Mouse (Mus musculus) hematopoietic stem cell, adult 5-6 weeks (primary cell): ENCODE results near the gene Dnase1l1. TPM values are rescaled to one million over a fixed set of nuclear protein-coding genes. Genes with fewer than 3 reads are reported as not detected.

Source experiments
- ATAC-seq, 2 experiments: fragments of 125-278 bp in 1 of 2; replicated peaks in 1 of 2; 2 replicates each; pipeline ENCODE4 v1.8.0; 2016 to 2017; ENCODE audit warnings: inconsistent platforms in 2 of 2, mild to moderate bottlenecking in 2 of 2, moderate number of reproducible peaks in 2 of 2, low read depth in 1 of 2, moderate TSS enrichment in 1 of 2; ENCODE audit not compliant: low FRiP score in 2 of 2, poor library complexity in 2 of 2, severe bottlenecking in 2 of 2, insufficient read depth in 1 of 2, low TSS enrichment in 1 of 2
- total RNA-seq: library from RNA; stranded (forward); fragments of 172-1452, 232-1000 nt; gene quantifications from 2 replicates; pipeline ENCODE4 v1.2.3, GENCODE M21; 2017

The Dnase1l1 gene
- total RNA-seq, 1 experiment from 2014 or later = 28.7 TPM

- peak; percentile 20; a peak in 1 of 4 replicates for ATAC-seq
These were observed 8.5 kb downstream of the Dnase1l1 start for GRCm38 (mm10) chrX:74273422-74274322.

DNA sequence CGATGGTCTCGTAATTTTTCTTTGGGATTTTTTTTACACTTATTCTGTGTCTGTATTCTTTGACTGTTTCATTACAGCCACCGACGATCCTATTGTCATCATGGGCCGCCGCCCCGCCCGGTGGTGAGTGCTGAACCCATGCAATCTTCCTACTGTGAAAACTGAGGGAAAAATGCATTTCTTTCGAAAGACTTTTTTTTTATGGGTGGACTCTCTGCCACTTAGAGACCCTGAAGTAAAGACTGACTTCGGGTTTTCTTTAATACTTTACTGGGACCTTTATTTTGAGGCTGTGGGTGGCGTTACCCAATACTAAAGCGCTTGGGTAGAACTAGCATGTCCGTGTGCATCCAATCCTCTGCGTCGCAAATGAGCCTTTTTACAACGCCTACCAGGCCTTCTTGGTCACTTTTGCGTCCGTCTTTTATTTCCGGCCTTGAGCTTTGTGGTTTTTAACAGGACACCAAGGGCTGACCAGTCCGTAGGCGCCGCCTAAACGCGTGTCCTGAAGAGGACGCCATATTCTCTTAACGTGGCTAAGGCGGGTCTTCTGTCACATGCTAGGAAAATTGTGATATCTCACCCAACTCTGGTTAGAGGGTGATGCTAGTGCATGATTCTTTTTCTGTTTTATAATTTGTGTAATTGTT, 11.1 kb downstream of the Dnase1l1 start:
- ATAC-seq = peak in 1 of 2 experiments; percentile 1; a peak in 2 of 4 replicates

GRCm38 (mm10) chrX:74270062-74270901, 11.9 kb downstream of the Dnase1l1 start, which contains the start of gene Rpl10:
Gene Rpl10, plus strand, starts transcription at chrX:74270812.
- ATAC-seq = peak; percentile 87 to 90

DNA sequence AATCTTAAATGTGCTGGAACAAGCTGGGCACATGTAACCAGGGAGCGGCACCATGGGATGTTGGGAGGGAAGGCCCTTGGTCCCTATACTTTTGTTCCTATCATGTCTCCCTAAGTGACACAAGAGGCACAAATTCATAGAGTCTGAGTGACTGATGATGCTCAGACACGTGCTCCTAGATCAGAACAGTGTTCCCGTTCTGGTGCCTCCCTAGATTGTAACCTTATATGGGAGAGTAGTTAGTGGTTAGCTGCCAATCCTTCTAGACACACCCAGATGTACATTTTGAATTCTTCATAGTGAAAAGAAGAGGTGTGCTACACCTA, 12.4 kb downstream of the Dnase1l1 start:
- no peak for ATAC-seq

DNA sequence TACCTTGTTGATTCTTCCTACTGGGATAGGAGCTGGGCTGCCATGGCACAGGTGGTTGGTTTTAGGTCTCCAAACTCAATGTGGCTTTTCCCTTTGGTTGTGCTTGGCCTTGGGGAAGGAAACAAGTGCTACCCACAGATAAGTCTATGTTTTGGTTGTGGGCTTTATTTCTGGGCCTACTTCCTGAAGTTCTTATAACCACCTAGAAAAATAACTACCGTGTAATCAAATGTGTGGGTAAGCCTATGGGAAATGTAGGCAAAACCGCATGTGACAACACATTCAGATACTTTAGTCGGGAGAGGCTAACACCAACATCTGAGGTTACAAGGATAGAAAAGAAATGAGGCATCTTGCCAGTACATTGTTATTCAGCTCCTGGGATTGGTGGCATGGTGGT, 24.4 kb downstream of the Dnase1l1 start:
- ATAC-seq = no peak

DNA sequence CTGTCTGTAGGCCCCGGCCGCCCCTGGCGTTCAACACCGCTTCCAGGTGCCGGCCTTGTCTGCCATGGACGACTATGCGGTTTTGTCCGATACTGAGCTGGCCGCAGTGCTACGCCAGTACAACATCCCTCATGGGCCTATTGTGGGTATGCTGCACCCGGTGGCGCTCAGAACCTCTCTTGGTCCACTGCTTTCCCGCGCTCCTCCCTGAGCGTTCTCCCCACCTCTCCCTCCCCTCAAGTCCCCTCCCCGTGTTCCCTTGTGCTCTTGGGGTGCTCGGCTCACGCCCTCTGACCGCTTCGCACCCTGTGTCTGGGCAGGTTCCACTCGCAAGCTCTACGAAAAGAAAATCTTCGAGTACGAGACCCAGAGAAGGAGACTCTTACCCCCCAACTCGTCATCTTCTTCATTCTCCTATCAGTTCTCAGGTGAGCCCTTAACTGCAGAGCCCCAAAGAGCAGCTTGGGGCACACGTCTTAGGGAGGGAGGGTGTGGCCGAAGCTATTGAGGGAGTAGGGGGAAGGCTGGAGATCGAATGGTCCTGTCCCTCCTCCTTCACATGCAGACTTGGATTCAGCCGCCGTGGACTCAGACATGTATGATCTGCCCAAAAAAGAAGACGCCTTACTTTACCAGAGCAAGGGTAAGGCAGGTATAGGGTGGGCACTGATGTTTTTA, 27.1 kb downstream of the Dnase1l1 start:
- no peak; a peak in 1 of 4 replicates for ATAC-seq

- peak; percentile 95 to 97 for ATAC-seq
These were observed 27.8 kb downstream of the Dnase1l1 start, which contains the start of gene Emd for GRCm38 (mm10) chrX:74254153-74254887. Gene Emd, plus strand, starts transcription at chrX:74254687.

- ATAC-seq = no peak
These were observed 32.5 kb downstream of the Dnase1l1 start, which contains the start of gene Flna for GRCm38 (mm10) chrX:74249615-74250014. Gene Flna, minus strand, starts transcription at chrX:74249820.

DNA sequence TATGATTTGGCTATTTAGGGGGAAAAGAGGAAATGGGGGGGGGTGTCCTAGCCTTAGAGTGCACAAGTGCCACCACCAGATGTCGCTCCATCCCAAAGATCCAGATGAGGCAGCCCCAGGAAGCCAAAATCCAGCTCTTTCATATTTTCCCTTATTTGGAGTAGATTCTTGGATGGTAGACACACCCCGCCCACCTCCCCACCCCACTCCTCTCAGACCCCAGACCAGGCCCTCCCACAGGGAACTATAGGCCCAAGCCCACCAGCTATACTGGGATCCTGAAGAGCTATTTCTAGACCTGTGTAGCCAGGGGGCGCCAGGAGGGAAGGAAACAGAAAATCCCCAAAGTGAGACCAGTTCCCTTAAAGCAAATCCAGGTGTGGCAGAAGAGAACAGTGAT, 33.5 kb downstream of the Dnase1l1 start:
- no peak for ATAC-seq

GRCm38 (mm10) chrX:74246693-74247092, 35.4 kb downstream of the Dnase1l1 start:
- no peak for ATAC-seq

DNA sequence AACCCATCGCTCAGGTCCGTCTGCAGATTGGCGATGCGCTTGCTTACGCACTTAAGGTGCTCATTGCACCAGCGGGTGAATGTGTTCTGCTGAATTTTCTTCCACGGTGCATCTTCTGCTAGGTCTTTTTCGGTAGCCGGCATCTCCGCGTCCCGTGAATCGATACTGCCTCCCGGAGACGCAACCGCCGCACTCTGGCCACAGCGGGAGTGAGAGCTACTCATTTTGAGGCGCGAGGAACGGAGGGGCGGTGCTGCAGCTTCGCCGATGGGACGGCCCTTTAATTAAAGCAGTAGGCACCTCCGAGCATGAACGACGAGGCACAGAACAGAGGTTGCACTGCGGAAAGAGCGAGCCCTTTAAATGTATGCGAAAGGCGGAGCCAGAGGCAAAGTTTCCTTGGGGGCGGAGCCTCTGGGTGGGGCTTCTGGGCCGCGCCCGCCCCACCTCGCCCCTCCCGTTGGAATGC, 35.9 kb downstream of the Dnase1l1 start:
- ATAC-seq = peak; percentile 72 to 74

DNA sequence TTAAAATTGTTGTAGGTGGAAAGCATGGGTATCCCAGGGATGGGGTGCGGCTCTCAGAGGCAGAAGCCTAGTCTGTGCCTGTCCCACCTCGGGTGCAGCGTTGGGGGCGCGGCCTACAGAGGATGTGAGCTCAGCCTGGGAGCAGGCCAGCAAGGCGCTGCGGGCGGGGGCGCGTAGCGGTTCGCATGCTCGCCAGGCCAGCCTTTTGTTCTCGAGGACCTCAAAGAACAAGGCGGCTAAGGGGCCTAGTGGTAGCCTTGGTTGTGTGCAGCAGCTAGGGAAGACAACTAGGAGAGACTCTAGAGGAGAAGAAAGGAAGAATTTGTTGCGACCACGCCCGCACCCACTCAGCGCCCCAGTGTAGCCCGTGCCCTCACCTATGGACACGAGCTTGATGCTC, 36.5 kb downstream of the Dnase1l1 start:
- ATAC-seq = peak in 1 of 2 experiments; percentile 40; a peak in 3 of 4 replicates

- no peak for ATAC-seq
These were observed 37.0 kb downstream of the Dnase1l1 start for GRCm38 (mm10) chrX:74245107-74245506.

DNA sequence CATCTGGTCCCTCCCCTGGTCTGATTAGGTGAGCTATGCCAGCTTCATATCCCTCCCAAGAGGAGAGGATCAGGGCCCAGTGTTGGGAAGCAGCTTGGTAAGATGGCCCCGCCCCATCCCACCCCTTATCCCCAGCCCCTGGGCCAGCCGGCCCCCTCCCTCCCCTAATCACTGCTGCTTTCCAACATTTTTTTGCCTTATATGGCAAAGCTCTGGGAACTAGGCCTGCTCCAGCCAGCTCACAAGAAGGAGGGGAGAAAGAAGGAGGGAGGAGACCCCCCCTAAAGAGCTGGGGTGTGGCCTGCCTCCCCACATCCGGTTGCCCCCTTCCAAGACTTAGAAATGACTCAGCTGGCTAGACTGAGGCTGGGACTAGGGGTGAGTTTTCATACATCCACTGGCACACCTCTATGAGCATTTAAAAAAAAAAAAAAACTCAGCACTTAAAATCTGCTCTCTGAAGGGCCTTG, 37.5 kb downstream of the Dnase1l1 start:
- ATAC-seq = no peak

DNA sequence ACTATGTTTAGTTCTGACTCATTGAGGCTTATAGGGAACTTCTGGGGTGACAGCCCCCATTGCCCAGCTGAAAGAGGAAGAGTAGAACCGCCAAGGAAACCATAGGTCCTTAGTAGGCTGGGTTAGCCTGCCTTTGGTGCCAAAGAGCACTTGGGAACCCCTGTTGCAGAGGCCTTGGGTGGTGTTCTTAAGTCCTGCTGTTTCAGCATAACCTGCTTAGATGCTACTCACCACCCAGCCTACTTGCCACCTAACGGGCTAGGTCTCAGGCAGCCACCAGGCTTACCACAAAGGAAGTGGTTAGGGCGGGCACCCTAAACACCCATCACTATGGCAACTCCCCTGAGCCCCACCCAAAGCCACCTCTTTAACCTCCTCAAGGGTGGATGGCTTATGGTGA, 38.3 kb downstream of the Dnase1l1 start:
- ATAC-seq = peak; percentile 70 to 72

DNA sequence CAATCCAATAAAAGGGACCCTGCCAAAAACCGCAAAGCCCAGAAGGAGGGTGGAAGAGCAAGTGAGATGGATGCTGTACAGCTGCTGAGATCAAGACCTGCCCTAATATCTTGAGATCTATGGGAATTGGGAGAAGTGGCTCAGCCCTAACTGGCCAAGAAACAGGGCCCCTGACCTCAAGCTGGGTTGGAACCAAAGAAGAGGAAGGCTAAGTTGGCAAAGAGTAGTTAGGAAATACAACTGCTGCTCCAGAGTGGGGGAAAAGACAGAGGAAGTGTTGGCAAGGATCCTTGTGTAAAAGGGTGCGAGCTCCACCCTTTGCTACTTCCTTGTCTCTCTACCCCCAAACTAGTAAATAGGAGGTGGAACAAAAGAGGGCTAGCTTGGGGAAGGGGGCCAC, 38.7 kb downstream of the Dnase1l1 start:
- peak in 1 of 2 experiments; percentile 18; a peak in 2 of 4 replicates for ATAC-seq
